ENCODE assay signal across 9 mouse cellular contexts in genomic region chr11:82845415-82846078, GRCm38 (mm10). TPM values are rescaled to one million over a fixed set of nuclear protein-coding genes. Genes with fewer than 3 reads are reported as not detected.
DNase-seq lines count a peak whose midpoint lies in the region; ATAC-seq and TF ChIP-seq lines count a peak whose summit lies in the region.
"Had no signal": no experiment of that assay in that cellular context is flagged by ENCODE, and none has a peak within 500 bp of the region (broad histone marks: within the 10 kb centered on the region; RNA-seq: fewer than 3 reads in every experiment).

No protein-coding gene starts in this region.

- 25% methylated on average over 16 of the region's 16 CpGs for WGBS in forebrain, embryonic 11.5 days

- intact Hi-C loops in heart, postnatal 10 days (cut with DNase I) = no loop called here

- H3K4me1 ChIP-seq in ES-E14 (ENCODE audit: control insufficient read depth in 2 of 2, insufficient read depth in 2 of 2, low read length in 2 of 2, poor library complexity in 1 of 2) = peaks cover 2 to 25% of the 10 kb centered on the region in 2 experiments; a peak in 1 of 4 replicates
- peaks cover 17% of the 10 kb centered on the region for H3K4me1 ChIP-seq in brown adipose tissue, adult 24 weeks (ENCODE audit: control insufficient read depth, insufficient read depth, insufficient read length, low read length)
- H3K4me1 ChIP-seq in forebrain, embryonic 11.5 days (replicated peaks; ENCODE audit: control insufficient read depth, insufficient read depth, low read length) = peaks cover 9% of the 10 kb centered on the region; the same call in 1 of the 2 replicates

- peak overlapping the region; percentile 62 for H3K9ac ChIP-seq in ES-E14 (ENCODE audit: insufficient read depth, low read depth, low read length, poor library complexity, severe bottlenecking)
- peak overlapping the region; percentile 33 for H3K9ac ChIP-seq in forebrain, embryonic 11.5 days (ENCODE audit: low read length)

- H3K4me2 ChIP-seq in forebrain, embryonic 11.5 days (ENCODE audit: low read depth, low read length, severe bottlenecking) = peak overlapping the region; percentile 24; the same call in 1 of the 2 replicates

- no peaks in the 10 kb centered on the region for H3K36me3 ChIP-seq in ES-E14 (ENCODE audit: control insufficient read depth, insufficient read depth, low read length, poor library complexity, severe bottlenecking)
- H3K36me3 ChIP-seq in forebrain, embryonic 11.5 days (ENCODE audit: control insufficient read depth, insufficient read depth, low read length) = no peaks in the 10 kb centered on the region

- peak; percentile 71 for ATAC-seq in forebrain, embryonic 11.5 days (replicated peaks; ENCODE audit: low FRiP score)

- DNase-seq in ES-E14 (ENCODE audit: low read depth, low spot score) = no peak
- peak; percentile 76 for DNase-seq in forebrain, embryonic 11.5 days (ENCODE audit: low spot score)
- DNase-seq in heart, postnatal 10 days = peak; percentile 74
- peak; percentile 52 to 53 for DNase-seq in layer of hippocampus, postnatal 36 days
- DNase-seq in lung, postnatal 36 days = peak; percentile 76
- peak; percentile 24 for DNase-seq in retina, postnatal 7 days (ENCODE audit: low read depth, low spot score)
- DNase-seq in urinary bladder, postnatal 4 days (ENCODE audit: low spot score in 2 of 2) = peak; percentile 55 to 74

- 0 out of 2 replicates have a peak, but pooled peaks cover 2% of the 10 kb centered on the region for H3K27me3 ChIP-seq in forebrain, embryonic 11.5 days (ENCODE audit: control insufficient read depth, insufficient read depth, low read length)

- peak overlapping the region; percentile 5 to 34; a peak in 3 of 4 replicates for H3K4me3 ChIP-seq in ES-E14 (ENCODE audit: insufficient read depth in 1 of 2, low read depth in 1 of 2, low read length in 2 of 2, poor library complexity in 1 of 2, severe bottlenecking in 1 of 2)
- H3K4me3 ChIP-seq in brown adipose tissue, adult 24 weeks (ENCODE audit: insufficient read depth, low read depth, low read length) = peak overlapping the region; percentile 50
- no peak overlapping the region for H3K4me3 ChIP-seq in forebrain, embryonic 11.5 days (ENCODE audit: low read depth, low read length)

- peak overlapping the region; percentile 50 for H3K27ac ChIP-seq in ES-E14 (ENCODE audit: insufficient read depth, low read depth, low read length, poor library complexity, severe bottlenecking)
- peak overlapping the region; percentile 66 for H3K27ac ChIP-seq in brown adipose tissue, adult 24 weeks (replicated peaks; ENCODE audit: low read depth, low read length)
- no peak overlapping the region; the same call in 1 of the 2 replicates for H3K27ac ChIP-seq in forebrain, embryonic 11.5 days (ENCODE audit: low read depth, low read length)

- in situ Hi-C loops in ES-E14 (cut with MboI; ENCODE audit: low sequenced_read_pairs in 2 of 2, unreplicated experiment in 2 of 2) = no loop called here

- no peaks in the 10 kb centered on the region for H3K9me3 ChIP-seq in ES-E14 (ENCODE audit: control insufficient read depth, insufficient read depth, low read depth, low read length)
- H3K9me3 ChIP-seq in forebrain, embryonic 11.5 days (ENCODE audit: control insufficient read depth, low read length) = no peaks in the 10 kb centered on the region

TF ChIP-seq in ES-E14, 5 proteins besides CTCF, POLR2A, EP300 and RAD21:
- TF ChIP-seq CHD2 (IDR thresholded peaks at IDR 0.05; ENCODE audit: low read depth, low read length) (no peak), HCFC1 (IDR thresholded peaks at IDR 0.05; ENCODE audit: borderline replicate concordance, insufficient read depth, low read length) (no peak), MAFK (IDR thresholded peaks at IDR 0.05; ENCODE audit: insufficient read depth, low read depth, low read length) (peak; percentile 59)

RNA-seq across cellular contexts. Expression of gene Rffl, which starts 25.5 kb away (rescaled TPM):
- total RNA-seq in ES-E14 (2012; rRNA removed) = 6.5 and 9.0 TPM in 2 replicates
- 4.3 and 6.3 TPM in 2 replicates for polyA plus RNA-seq in brown adipose tissue, adult 24 weeks (2012; ENCODE audit: insufficient read depth, insufficient read length, missing spikeins)
- polyA plus RNA-seq in forebrain, embryonic 11.5 days (2014; fragmentation: Nextera tagmentation; extraction: Ambion mirVana) = 17.0 and 18.4 TPM in 2 replicates
- total RNA-seq in heart, postnatal 10 days (2021) = 1 to 10 TPM; 4.5 to 5.7 TPM
- 10 to 100 TPM; 10.7 to 11.7 TPM for total RNA-seq in layer of hippocampus, postnatal 36 days (2021)

RNA-seq across cellular contexts. Expression of gene Rad51d, which starts 44.9 kb away (rescaled TPM):
- total RNA-seq in ES-E14 (2012; rRNA removed) = 8.2 and 9.1 TPM in 2 replicates
- 13.4 and 21.8 TPM in 2 replicates for polyA plus RNA-seq in brown adipose tissue, adult 24 weeks (2012; ENCODE audit: insufficient read depth, insufficient read length, missing spikeins)
- 15.6 and 17.4 TPM in 2 replicates for polyA plus RNA-seq in forebrain, embryonic 11.5 days (2014; fragmentation: Nextera tagmentation; extraction: Ambion mirVana)
- 10 to 100 TPM; 10.9 to 11.0 TPM for total RNA-seq in heart, postnatal 10 days (2021)
- total RNA-seq in layer of hippocampus, postnatal 36 days (2021) = 10 to 100 TPM; 14.1 to 15.7 TPM

RNA-seq across cellular contexts. Expression of gene Fndc8, which starts 46.4 kb away (rescaled TPM):
- total RNA-seq in ES-E14 (2012; rRNA removed) = 0.16 TPM in 1 of 2 replicates, not detected in the other
- 0.79 TPM in 1 of 2 replicates, not detected in the other for polyA plus RNA-seq in brown adipose tissue, adult 24 weeks (2012; ENCODE audit: insufficient read depth, insufficient read length, missing spikeins)
- 0.44 and 0.48 TPM in 2 replicates for polyA plus RNA-seq in forebrain, embryonic 11.5 days (2014; fragmentation: Nextera tagmentation; extraction: Ambion mirVana)
- total RNA-seq in heart, postnatal 10 days (2021) = under 1 TPM in 1 of 2 experiments, not detected in 1; 0.12 TPM
- total RNA-seq in layer of hippocampus, postnatal 36 days (2021) = not detected
- polyA plus RNA-seq: frontal cortex, adult 2 months had no signal
